28 mouse cellular contexts compared by ENCODE assay signal in the genomic region with DNA sequence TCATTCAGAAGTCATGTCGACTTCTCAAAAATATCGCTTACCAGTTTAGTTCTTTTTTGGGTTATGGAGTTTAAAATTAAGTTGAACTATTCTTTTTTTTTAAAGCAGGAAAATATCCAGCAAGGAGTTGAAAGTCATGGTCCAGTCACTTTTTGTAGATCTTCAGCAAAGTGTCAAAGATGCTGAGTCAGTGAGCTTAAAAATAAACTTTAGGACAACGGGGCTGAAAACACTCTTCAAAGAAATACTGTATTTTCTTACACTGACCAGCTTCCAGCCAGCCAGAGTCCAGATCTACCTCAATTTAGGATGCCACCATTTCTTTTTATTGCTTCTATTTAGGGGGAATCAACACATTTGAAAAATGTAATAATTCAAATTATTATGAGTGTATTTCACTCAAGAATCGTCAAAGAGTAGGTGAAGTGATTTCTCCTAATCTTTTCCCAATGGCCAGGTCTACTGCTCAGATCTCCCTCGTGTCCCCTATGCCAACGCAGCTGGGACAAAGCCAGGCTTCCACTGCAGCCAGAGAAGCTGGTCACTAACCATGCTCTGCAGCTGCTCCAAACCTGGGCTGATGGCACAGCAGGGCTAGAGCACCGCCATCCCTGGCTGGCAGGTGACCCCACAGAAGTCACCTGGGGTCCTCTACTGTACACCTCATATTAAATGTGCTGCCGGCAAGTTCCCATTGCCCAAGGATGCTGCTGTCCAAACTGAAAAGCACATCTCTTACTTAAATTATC. TPM values are rescaled to one million over a fixed set of nuclear protein-coding genes. Genes with fewer than 3 reads are reported as not detected.
DNase-seq lines count a peak whose midpoint lies in the region; ATAC-seq and TF ChIP-seq lines count a peak whose summit lies in the region.
"Had no signal": no experiment of that assay in that cellular context is flagged by ENCODE, and none has a peak within 500 bp of the region (broad histone marks: within the 10 kb centered on the region; RNA-seq: fewer than 3 reads in every experiment).

No protein-coding gene starts in this region.

- ATAC-seq in cerebellum, adult (ENCODE audit: insufficient number of reproducible peaks, low FRiP score, low TSS enrichment) = no peak
- ATAC-seq: activated CD4-positive, CD25-positive, alpha-beta regulatory T cell, adult 4 months; forebrain, embryonic 13.5 days; forebrain, embryonic 16.5 days; hindbrain, embryonic 16.5 days; intestine, embryonic 15.5 days had no signal

- H3K27me3 ChIP-seq in CH12.LX (replicated peaks) = no peaks in the 10 kb centered on the region
- H3K27me3 ChIP-seq: forebrain, embryonic 13.5 days; hindbrain, embryonic 13.5 days; intestine, embryonic 15.5 days had no signal

- no peak overlapping the region for H3K27ac ChIP-seq in CH12.LX (ENCODE audit: insufficient read depth, low read depth)
- H3K27ac ChIP-seq: forebrain, embryonic 10.5 days; forebrain, embryonic 13.5 days; hindbrain, embryonic 10.5 days; hindbrain, embryonic 13.5 days; intestine, embryonic 15.5 days had no signal

- in situ Hi-C loops in CH12.LX (cut with MboI; ENCODE audit: low pct_ligation_motif_present, low pct_unique_long_range_greater_than_20kb, low sequenced_read_pairs) = loop anchor here (5.0 kb wide), 1 partner anchor 47 kb away; the partner anchor contains the start of gene Zcchc9

- H3K4me1 ChIP-seq in CH12.LX (ENCODE audit: control insufficient read depth in 1 of 2, insufficient read depth in 2 of 2) = peaks cover 7 to 37% of the 10 kb centered on the region in 2 experiments
- H3K4me1 ChIP-seq: forebrain, embryonic 10.5 days; forebrain, embryonic 13.5 days; hindbrain, embryonic 10.5 days; hindbrain, embryonic 13.5 days; intestine, embryonic 15.5 days had no signal

- no peaks in the 10 kb centered on the region for H3K9me3 ChIP-seq in CH12.LX (replicated peaks; ENCODE audit: low read length)
- H3K9me3 ChIP-seq: forebrain, embryonic 10.5 days; forebrain, embryonic 13.5 days; hindbrain, embryonic 10.5 days; hindbrain, embryonic 13.5 days; intestine, embryonic 15.5 days had no signal

- no peak for TF ChIP-seq CTCF in CH12.LX (conservative IDR thresholded peaks at IDR 0.05 in 1 of 2, IDR thresholded peaks at IDR 0.05 in 1 of 2; ENCODE audit: low read depth in 2 of 2, low read length in 2 of 2)

- no peak overlapping the region for H3K4me2 ChIP-seq in CH12.LX (ENCODE audit: insufficient read depth, low read depth, poor library complexity, severe bottlenecking)
- H3K4me2 ChIP-seq: forebrain, embryonic 13.5 days; heart, embryonic 11.5 days; hindbrain, embryonic 13.5 days; intestine, embryonic 15.5 days had no signal

- dilution Hi-C loops in CH12.LX (cut with MboI; ENCODE audit: extremely low pct_ligation_motif_present, extremely low pct_unique_long_range_greater_than_20kb, low sequenced_read_pairs) = no loop called here

- DNase-seq in adrenal gland, postnatal 14 days = peak; percentile 39
- no peak for DNase-seq in adrenal gland, adult 18-20 months (ENCODE audit: low spot score in 2 of 2)
- peak; percentile 18 to 34 for DNase-seq in cerebellum, postnatal 10 days
- peak; percentile 61 for DNase-seq in kidney, adult 9 months
- no peak for DNase-seq in kidney, postnatal 25 days
- DNase-seq in CH12.LX (ENCODE audit: extremely low read depth) = no peak
- DNase-seq in urinary bladder, postnatal 36 days (ENCODE audit: low spot score in 2 of 2) = no peak
- DNase-seq: B cell, adult 2 months; cerebellum, adult 11-12 months; cerebellum, adult 8-10 months; gastrocnemius, postnatal 10 days; gastrocnemius, postnatal 36 days; heart, postnatal 36 days had no signal

- no peak overlapping the region for H3K9ac ChIP-seq in CH12.LX (ENCODE audit: insufficient read depth, low read depth)
- H3K9ac ChIP-seq: forebrain, embryonic 13.5 days; hindbrain, embryonic 13.5 days; intestine, embryonic 15.5 days had no signal

- TF ChIP-seq EP300 in CH12.LX (IDR thresholded peaks at IDR 0.05; ENCODE audit: low read length) = no peak

- no peaks in the 10 kb centered on the region for H3K79me2 ChIP-seq in CH12.LX (replicated peaks; ENCODE audit: control insufficient read depth, extremely low read depth, insufficient read depth, poor library complexity, severe bottlenecking)

- no peak overlapping the region for H3K4me3 ChIP-seq in CH12.LX (replicated peaks in 1 of 3; ENCODE audit: low read depth in 2 of 3, low read length in 2 of 3, poor library complexity in 1 of 3)
- H3K4me3 ChIP-seq: forebrain, embryonic 10.5 days; forebrain, embryonic 13.5 days; hindbrain, embryonic 10.5 days; hindbrain, embryonic 13.5 days; intestine, embryonic 15.5 days had no signal

- no peaks in the 10 kb centered on the region for H3K36me3 ChIP-seq in CH12.LX (replicated peaks in 1 of 2; ENCODE audit: control insufficient read depth in 1 of 2, insufficient read depth in 1 of 2, low read length in 1 of 2)
- H3K36me3 ChIP-seq: forebrain, embryonic 10.5 days; hindbrain, embryonic 10.5 days; hindbrain, embryonic 13.5 days; intestine, embryonic 15.5 days had no signal

- TF ChIP-seq RAD21 in CH12.LX (IDR thresholded peaks at IDR 0.05; ENCODE audit: low read depth, low read length) = no peak

- no peak for TF ChIP-seq POLR2A in CH12.LX (IDR thresholded peaks at IDR 0.05; ENCODE audit: low read depth, low read length)

TF ChIP-seq in CH12.LX, 34 proteins besides CTCF, POLR2A, EP300 and RAD21:
- TF ChIP-seq ZNF384 (IDR thresholded peaks at IDR 0.05; ENCODE audit: low read depth, low read length) = no peak
- peak; percentile 60; the same call in 1 of the 2 replicates for TF ChIP-seq MAFK (IDR thresholded peaks at IDR 0.05; ENCODE audit: insufficient replicate concordance, low read length)
- TF ChIP-seq ETS1 (conservative IDR thresholded peaks at IDR 0.05; ENCODE audit: low read depth, low read length) = no peak

RNA-seq across cellular contexts. Expression of gene Acot12, which starts 19.2 kb away (rescaled TPM):
- total RNA-seq in adrenal gland, postnatal 14 days (2021) = 1.9 and 11.7 TPM in 2 replicates
- 1 to 10 TPM in 1 of 2 experiments, under 1 TPM in 1; 0.93 to 3.5 TPM for total RNA-seq in adrenal gland, adult 18-20 months (2021)
- total RNA-seq in CH12.LX (2012; rRNA removed) (0.55 and 0.97 TPM in 2 replicates), CH12.LX (2014; rRNA removed) (0.90 and 1.6 TPM in 2 replicates)
- 0.83 and 0.96 TPM in 2 replicates for polyA plus RNA-seq in CH12.LX (2012; ENCODE audit: insufficient read length, low read depth)
- total RNA-seq: gastrocnemius, adult 18-20 months; gastrocnemius, postnatal 36 days; granulocyte monocyte progenitor cell, adult 5-6 weeks; heart, adult 8-10 months; heart, postnatal 36 days had no signal
- polyA plus RNA-seq: activated CD4-positive, CD25-positive, alpha-beta regulatory T cell, adult 4 months; embryonic facial prominence, embryonic 11.5 days; forebrain, embryonic 10.5 days; forebrain, embryonic 13.5 days; forebrain, embryonic 16.5 days; heart, embryonic 11.5 days; heart, postnatal 0 days; hindbrain, embryonic 10.5 days; hindbrain, embryonic 13.5 days had no signal

RNA-seq across cellular contexts. Expression of gene Zcchc9, which starts 47.0 kb away (rescaled TPM):
- total RNA-seq in adrenal gland, postnatal 14 days (2021) = 38.0 and 39.9 TPM in 2 replicates
- 10 to 100 TPM; 41.9 to 47.8 TPM for total RNA-seq in adrenal gland, adult 18-20 months (2021)
- total RNA-seq in CH12.LX (2012; rRNA removed) = 41.6 and 45.2 TPM in 2 replicates
- 47.9 and 56.0 TPM in 2 replicates for total RNA-seq in CH12.LX (2014; rRNA removed)
- polyA plus RNA-seq in CH12.LX (2012; ENCODE audit: insufficient read length, low read depth) = 69.5 and 89.1 TPM in 2 replicates

Comparison
In these comparisons a context has a peak if more than half of its experiments do, and no peak if none do; other contexts are left out.
1. DNase-seq: peak in adrenal gland, postnatal 14 days (single experiment), cerebellum, postnatal 10 days (2 of 2) and kidney, adult 9 months (single experiment); none in adrenal gland, adult 18-20 months (0 of 2), kidney, postnatal 25 days (0 of 2), CH12.LX (single experiment) and urinary bladder, postnatal 36 days (0 of 2).